Mouse (Mus musculus): ENCODE results near the gene Usp27x.

DNA sequence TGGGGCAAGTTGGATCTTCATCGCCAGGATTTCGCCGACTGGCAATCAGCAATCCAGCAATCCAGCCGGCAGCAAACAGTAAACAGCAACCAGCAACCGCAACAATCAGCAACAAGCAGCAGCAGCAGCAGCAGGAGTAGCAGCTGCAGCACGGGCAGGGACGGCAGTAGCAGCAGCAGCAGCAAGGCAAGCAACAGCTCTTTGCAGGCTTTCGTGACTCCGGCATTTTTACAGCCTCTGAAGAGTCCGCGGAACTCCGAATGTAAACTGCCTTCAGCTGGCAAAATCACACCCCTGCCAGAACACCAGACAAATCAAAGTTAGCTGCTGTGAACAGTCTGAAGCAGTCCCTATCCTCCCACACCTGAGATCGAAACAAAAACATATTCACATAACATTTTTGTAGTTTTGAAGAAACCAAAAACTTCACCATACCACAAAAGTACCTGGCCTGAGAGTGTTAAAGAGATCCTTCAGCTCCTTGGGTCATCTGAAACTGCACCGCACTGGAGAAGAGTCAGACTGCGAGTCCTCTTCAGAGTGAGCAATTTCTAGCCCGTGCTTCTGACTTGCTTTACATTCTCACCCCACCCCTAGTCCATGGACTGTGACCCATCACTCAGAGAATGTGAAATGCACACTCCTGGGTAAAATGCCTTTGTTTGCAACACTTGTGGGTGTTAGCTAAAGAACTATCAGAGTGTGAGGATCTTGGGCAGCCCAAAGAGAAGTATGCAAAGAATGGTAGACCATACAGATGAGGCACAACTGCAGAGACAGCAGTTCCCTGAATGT is 36.8 kb upstream of the Usp27x start:
- TF ChIP-seq POLR2A (IDR thresholded peaks at IDR 0.05; ENCODE audit: extremely low read depth, insufficient read depth, low read length) (no peak), CTCF (IDR thresholded peaks at IDR 0.05; ENCODE audit: extremely low read depth, insufficient read depth, low read length) (no peak)

All from cortical plate, adult 2 months (tissue).